Mouse (Mus musculus): ENCODE data around the gene Dalrd3. TPM values are rescaled to one million over a fixed set of nuclear protein-coding genes. Genes with fewer than 3 reads are reported as not detected.
"Not testable (repeated sequence)": the region's sequence is repeated elsewhere in the genome, so short reads cannot be mapped to it uniquely, and the experiment has no call there.

The Dalrd3 gene
- polyA plus RNA-seq, 1 experiment from 2014 or later = 112 TPM

GRCm38 (mm10) chr9:108600011-108600410, 30.3 kb downstream of the Dalrd3 start:
- no peak; the same call in 1 of the 2 replicates for ATAC-seq (ENCODE audit: insufficient read depth, low FRiP score)
- WGBS = 40% methylated on average over 2 of the region's 2 CpGs

GRCm38 (mm10) chr9:108601986-108602385, 32.3 kb downstream of the Dalrd3 start:
- ATAC-seq (ENCODE audit: insufficient read depth, low FRiP score) = no peak
- peaks cover 18% of the 10 kb centered on the region; the same call in 1 of the 2 replicates for H3K36me3 ChIP-seq (ENCODE audit: control insufficient read depth, insufficient read depth, low read length)
- no peaks in the 10 kb centered on the region for H3K27me3 ChIP-seq (ENCODE audit: control insufficient read depth, insufficient read depth, low read length)
- 73% methylated on average over 4 of the region's 4 CpGs for WGBS
- H3K9me3 ChIP-seq (replicated peaks; ENCODE audit: control insufficient read depth, low read length) = no peaks in the 10 kb centered on the region
- H3K4me3 ChIP-seq (replicated peaks; ENCODE audit: low read length) = no peak overlapping the region
- no peak overlapping the region for H3K4me2 ChIP-seq (ENCODE audit: low read depth, low read length)
- no peak overlapping the region for H3K27ac ChIP-seq (ENCODE audit: low read length)
- H3K4me1 ChIP-seq (ENCODE audit: control insufficient read depth, insufficient read depth, low read length) = peaks cover 4% of the 10 kb centered on the region; the same call in 1 of the 2 replicates
- no peak overlapping the region for H3K9ac ChIP-seq (ENCODE audit: low read length)

More at GRCm38 (mm10) chr9:108600011-108600410, 30.3 kb downstream of the Dalrd3 start:
- no peak overlapping the region for H3K27ac ChIP-seq (ENCODE audit: low read length)
- no peaks in the 10 kb centered on the region for H3K9me3 ChIP-seq (replicated peaks; ENCODE audit: control insufficient read depth, low read length)
- no peak overlapping the region for H3K4me2 ChIP-seq (ENCODE audit: low read depth, low read length)
- H3K4me3 ChIP-seq (replicated peaks; ENCODE audit: low read length) = no peak overlapping the region
- peaks cover 8% of the 10 kb centered on the region; the same call in 1 of the 2 replicates for H3K4me1 ChIP-seq (ENCODE audit: control insufficient read depth, insufficient read depth, low read length)
- H3K36me3 ChIP-seq (ENCODE audit: control insufficient read depth, insufficient read depth, low read length) = 0 out of 2 replicates have a peak, but pooled peaks cover 13% of the 10 kb centered on the region
- no peaks in the 10 kb centered on the region for H3K27me3 ChIP-seq (ENCODE audit: control insufficient read depth, insufficient read depth, low read length)
- no peak overlapping the region for H3K9ac ChIP-seq (ENCODE audit: low read length)

- H3K4me3 ChIP-seq (replicated peaks; ENCODE audit: low read length); H3K4me2 ChIP-seq (ENCODE audit: low read depth, low read length); H3K27me3 ChIP-seq (ENCODE audit: control insufficient read depth, insufficient read depth, low read length); H3K4me1 ChIP-seq (ENCODE audit: control insufficient read depth, insufficient read depth, low read length); H3K9ac ChIP-seq (ENCODE audit: low read length); H3K9me3 ChIP-seq (replicated peaks; ENCODE audit: control insufficient read depth, low read length); ATAC-seq (ENCODE audit: insufficient read depth, low FRiP score); H3K27ac ChIP-seq (ENCODE audit: low read length): not testable (repeated sequence)
- H3K36me3 ChIP-seq (ENCODE audit: control insufficient read depth, insufficient read depth, low read length) = peaks cover 44% of the 10 kb centered on the region; the same call in 1 of the 2 replicates
- WGBS = 88% methylated on average over 5 of the region's 5 CpGs
Observed at GRCm38 (mm10) chr9:108607929-108608328, 38.2 kb downstream of the Dalrd3 start.

GRCm38 (mm10) chr9:108608889-108609288, 39.2 kb downstream of the Dalrd3 start:
- Histone ChIP-seq H3K27ac (ENCODE audit: low read length) (no peak overlapping the region), H3K36me3 (ENCODE audit: control insufficient read depth, insufficient read depth, low read length) (peaks cover 38% of the 10 kb centered on the region; the same call in 1 of the 2 replicates)
- ATAC-seq (ENCODE audit: insufficient read depth, low FRiP score) = no peak

GRCm38 (mm10) chr9:108611488-108611887, 41.8 kb downstream of the Dalrd3 start:
- no peak overlapping the region for H3K27ac ChIP-seq (ENCODE audit: low read length)
- WGBS = 95% methylated on average over 10 of the region's 10 CpGs
- no peak for ATAC-seq (ENCODE audit: insufficient read depth, low FRiP score)
- no peaks in the 10 kb centered on the region for H3K9me3 ChIP-seq (replicated peaks; ENCODE audit: control insufficient read depth, low read length)
- no peaks in the 10 kb centered on the region for H3K4me1 ChIP-seq (ENCODE audit: control insufficient read depth, insufficient read depth, low read length)
- no peak overlapping the region for H3K4me2 ChIP-seq (ENCODE audit: low read depth, low read length)
- H3K9ac ChIP-seq (ENCODE audit: low read length) = no peak overlapping the region
- peaks cover 31% of the 10 kb centered on the region; the same call in 1 of the 2 replicates for H3K36me3 ChIP-seq (ENCODE audit: control insufficient read depth, insufficient read depth, low read length)
- no peaks in the 10 kb centered on the region for H3K27me3 ChIP-seq (ENCODE audit: control insufficient read depth, insufficient read depth, low read length)
- no peak overlapping the region for H3K4me3 ChIP-seq (replicated peaks; ENCODE audit: low read length)

More at GRCm38 (mm10) chr9:108608889-108609288, 39.2 kb downstream of the Dalrd3 start:
- no peaks in the 10 kb centered on the region for H3K9me3 ChIP-seq (replicated peaks; ENCODE audit: control insufficient read depth, low read length)
- H3K27me3 ChIP-seq (ENCODE audit: control insufficient read depth, insufficient read depth, low read length) = no peaks in the 10 kb centered on the region
- H3K4me2 ChIP-seq (ENCODE audit: low read depth, low read length) = no peak overlapping the region
- H3K9ac ChIP-seq (ENCODE audit: low read length) = no peak overlapping the region
- no peak overlapping the region for H3K4me3 ChIP-seq (replicated peaks; ENCODE audit: low read length)
- 77% methylated on average over 4 of the region's 4 CpGs for whole genome bisulfite sequencing
- no peaks in the 10 kb centered on the region for H3K4me1 ChIP-seq (ENCODE audit: control insufficient read depth, insufficient read depth, low read length)

GRCm38 (mm10) chr9:108617301-108617700, 47.6 kb downstream of the Dalrd3 start:
- Histone ChIP-seq H3K9me3 (replicated peaks; ENCODE audit: control insufficient read depth, low read length) (no peaks in the 10 kb centered on the region), H3K9ac (ENCODE audit: low read length) (no peak overlapping the region), H3K36me3 (ENCODE audit: control insufficient read depth, insufficient read depth, low read length) (peaks cover 8% of the 10 kb centered on the region; the same call in 1 of the 2 replicates), H3K4me2 (ENCODE audit: low read depth, low read length) (no peak overlapping the region), H3K27me3 (ENCODE audit: control insufficient read depth, insufficient read depth, low read length) (no peaks in the 10 kb centered on the region), H3K27ac (ENCODE audit: low read length) (no peak overlapping the region), H3K4me1 (ENCODE audit: control insufficient read depth, insufficient read depth, low read length) (no peaks in the 10 kb centered on the region), H3K4me3 (replicated peaks; ENCODE audit: low read length) (no peak overlapping the region)
- ATAC-seq (ENCODE audit: insufficient read depth, low FRiP score) = no peak
- WGBS = 91% methylated on average over 1 of the region's 1 CpGs

MicroRNA genes within 50 kb of the gene (microRNA counts, 519-probe panel; counts per million panel counts)
- microRNA mmu-miR-191 (3,085 counts per million, percentile 71 among the panel's probes with 10 or more counts), microRNA mmu-miR-425 (2,829 counts per million, percentile 64 among the panel's probes with 10 or more counts)

Small RNAs within 50 kb of the gene (microRNA-seq; reads per million reads assigned to microRNA genes)
- not detected for gene Gm24083
- gene Mir191 = not detected
- gene Mir425 = 1,815 reads per million, percentile 82 among the genes with 10 or more reads in this experiment

Other genes with a start within 250 kb of the Dalrd3 start
- 1,034 and 1,067 TPM in 2 replicates for gene Gpx1, start 231.0 kb upstream of the Dalrd3 start, polyA plus RNA-seq (2015; fragmentation: Nextera tagmentation; extraction: Ambion mirVana)
- 92.7 and 113 TPM in 2 replicates for gene Usp4, start 222.0 kb upstream of the Dalrd3 start, polyA plus RNA-seq (2015; fragmentation: Nextera tagmentation; extraction: Ambion mirVana)
- 0.50 and 0.70 TPM in 2 replicates for gene 1700102P08Rik, start 177.1 kb upstream of the Dalrd3 start, polyA plus RNA-seq (2015; fragmentation: Nextera tagmentation; extraction: Ambion mirVana)
- 1.3 and 1.9 TPM in 2 replicates for gene Ccdc36, start 141.4 kb upstream of the Dalrd3 start, polyA plus RNA-seq (2015; fragmentation: Nextera tagmentation; extraction: Ambion mirVana)
- gene BC048562, start 133.4 kb upstream of the Dalrd3 start, polyA plus RNA-seq (2015; fragmentation: Nextera tagmentation; extraction: Ambion mirVana) = not detected in 2 replicates
- gene Ccdc71, start 109.4 kb upstream of the Dalrd3 start, polyA plus RNA-seq (2015; fragmentation: Nextera tagmentation; extraction: Ambion mirVana) = 51.6 and 55.7 TPM in 2 replicates
- gene Klhdc8b, start 108.3 kb upstream of the Dalrd3 start, polyA plus RNA-seq (2015; fragmentation: Nextera tagmentation; extraction: Ambion mirVana) = 63.4 and 67.5 TPM in 2 replicates
- 61.4 and 68.7 TPM in 2 replicates for gene Lamb2, start 90.2 kb upstream of the Dalrd3 start, polyA plus RNA-seq (2015; fragmentation: Nextera tagmentation; extraction: Ambion mirVana)
- gene Usp19, start 79.3 kb upstream of the Dalrd3 start, polyA plus RNA-seq (2015; fragmentation: Nextera tagmentation; extraction: Ambion mirVana) = 41.1 and 49.5 TPM in 2 replicates
- 106 and 127 TPM in 2 replicates for gene Qars, start 62.2 kb upstream of the Dalrd3 start, polyA plus RNA-seq (2015; fragmentation: Nextera tagmentation; extraction: Ambion mirVana)
- gene Qrich1, start 53.1 kb upstream of the Dalrd3 start, polyA plus RNA-seq (2015; fragmentation: Nextera tagmentation; extraction: Ambion mirVana) = 95.4 and 97.1 TPM in 2 replicates
- gene Impdh2, start 9.6 kb upstream of the Dalrd3 start, polyA plus RNA-seq (2015; fragmentation: Nextera tagmentation; extraction: Ambion mirVana) = 134 and 147 TPM in 2 replicates
- 27.9 and 38.5 TPM in 2 replicates for gene Ndufaf3, start 2.5 kb upstream of the Dalrd3 start, polyA plus RNA-seq (2015; fragmentation: Nextera tagmentation; extraction: Ambion mirVana)
- 82.0 and 86.6 TPM in 2 replicates for gene Wdr6, start 8.9 kb downstream of the Dalrd3 start, polyA plus RNA-seq (2015; fragmentation: Nextera tagmentation; extraction: Ambion mirVana)
- 5.6 and 7.9 TPM in 2 replicates for gene P4htm, start 27.8 kb downstream of the Dalrd3 start, polyA plus RNA-seq (2015; fragmentation: Nextera tagmentation; extraction: Ambion mirVana)
- gene Arih2, start 79.5 kb downstream of the Dalrd3 start, polyA plus RNA-seq (2015; fragmentation: Nextera tagmentation; extraction: Ambion mirVana) = 45.5 and 50.8 TPM in 2 replicates
- gene Slc25a20, start 92.2 kb downstream of the Dalrd3 start, polyA plus RNA-seq (2015; fragmentation: Nextera tagmentation; extraction: Ambion mirVana) = 47.7 and 47.8 TPM in 2 replicates
- 19.7 and 23.4 TPM in 2 replicates for gene Prkar2a, start 119.4 kb downstream of the Dalrd3 start, polyA plus RNA-seq (2015; fragmentation: Nextera tagmentation; extraction: Ambion mirVana)
- 64.8 and 65.3 TPM in 2 replicates for gene Ip6k2, start 213.9 kb downstream of the Dalrd3 start, polyA plus RNA-seq (2015; fragmentation: Nextera tagmentation; extraction: Ambion mirVana)
- gene Nckipsd, start 238.5 kb downstream of the Dalrd3 start, polyA plus RNA-seq (2015; fragmentation: Nextera tagmentation; extraction: Ambion mirVana) = 13.7 and 14.2 TPM in 2 replicates

Data from stomach, embryonic 16.5 days (tissue).